Comparison of ENCODE assay signal across 9 mouse cellular contexts in the genomic region with DNA sequence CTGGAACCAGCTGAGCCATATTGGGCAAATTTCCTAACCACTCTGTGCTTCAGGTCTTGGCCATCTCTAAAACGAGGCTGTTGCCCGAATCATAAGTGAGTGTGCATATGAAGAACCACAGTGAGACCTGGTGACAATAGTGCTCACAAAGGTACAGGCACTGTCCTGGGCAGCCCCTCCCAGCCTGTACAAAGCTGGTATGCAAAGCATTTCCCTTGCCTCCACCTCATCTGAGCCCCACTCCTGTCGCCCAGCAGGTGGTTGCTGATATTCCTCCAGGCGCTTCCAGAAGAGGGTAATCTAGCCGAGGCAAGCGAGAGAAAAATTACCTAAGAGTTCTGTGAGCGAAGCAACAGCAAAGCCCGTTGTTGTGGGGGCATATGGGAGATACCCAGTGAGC. TPM values are rescaled to one million over a fixed set of nuclear protein-coding genes. Genes with fewer than 3 reads are reported as not detected.
A peak's percentile ranks its signal among the peaks of the same experiment; 100 is the strongest.
DNase-seq lines count a peak whose midpoint lies in the region; ATAC-seq and TF ChIP-seq lines count a peak whose summit lies in the region.
"Had no signal": no experiment of that assay in that cellular context is flagged by ENCODE, and none has a peak within 500 bp of the region (broad histone marks: within the 10 kb centered on the region; RNA-seq: fewer than 3 reads in every experiment).

No protein-coding gene starts in this region.

- no peak overlapping the region for H3K4me3 ChIP-seq in heart, embryonic 14.5 days (ENCODE audit: control insufficient read depth in 1 of 2, insufficient read depth in 1 of 2, low read depth in 1 of 2, low read length in 2 of 2)
- H3K4me3 ChIP-seq in liver, adult 2 months (ENCODE audit: insufficient read depth, low read depth, low read length), result no peak overlapping the region
- H3K4me3 ChIP-seq in midbrain, embryonic 15.5 days, result no peak overlapping the region

- ATAC-seq in heart, embryonic 14.5 days (ENCODE audit: insufficient number of reproducible peaks, insufficient read depth, low FRiP score, low read depth), result no peak
- no peak for ATAC-seq in midbrain, embryonic 15.5 days (replicated peaks)

- no peak for DNase-seq in heart, adult 8-10 months (ENCODE audit: low spot score)
- peak; percentile 29 to 37 for DNase-seq in B cell, adult 2 months
- peak; percentile 21 for DNase-seq in embryo, embryonic 11 days
- DNase-seq in liver, adult 2 months (ENCODE audit: extremely low read depth, low read depth, low spot score), result no peak
- DNase-seq in thymus, postnatal 36 days, result no peak
- no peak for DNase-seq in MN1 (ENCODE audit: low spot score)
- DNase-seq: kidney, adult 11 months had no signal

- peak overlapping the region; percentile 26; the same call in 1 of the 2 replicates for H3K9ac ChIP-seq in heart, embryonic 14.5 days (ENCODE audit: low read length)
- H3K9ac ChIP-seq in liver, adult 2 months (ENCODE audit: low read depth, low read length), result no peak overlapping the region
- H3K9ac ChIP-seq in midbrain, embryonic 15.5 days, result no peak overlapping the region

- H3K27me3 ChIP-seq in heart, embryonic 14.5 days (ENCODE audit: control insufficient read depth, insufficient read depth, low read length), result no peaks in the 10 kb centered on the region
- no peaks in the 10 kb centered on the region for H3K27me3 ChIP-seq in liver, adult 2 months (ENCODE audit: control insufficient read depth, insufficient read depth, low read length)
- H3K27me3 ChIP-seq in midbrain, embryonic 15.5 days (replicated peaks), result no peaks in the 10 kb centered on the region

- H3K79me2 ChIP-seq in liver, adult 2 months (ENCODE audit: control insufficient read depth, insufficient read depth, low read length), result no peaks in the 10 kb centered on the region

- H3K27ac ChIP-seq in heart, embryonic 14.5 days (replicated peaks in 1 of 2; ENCODE audit: control insufficient read depth in 1 of 2, insufficient read depth in 1 of 2, low read depth in 2 of 2, low read length in 2 of 2), result peak overlapping the region; percentile 74 to 78
- peak overlapping the region; percentile 57 for H3K27ac ChIP-seq in liver, adult 2 months (replicated peaks; ENCODE audit: insufficient read depth, low read depth, low read length)
- no peak overlapping the region for H3K27ac ChIP-seq in midbrain, embryonic 15.5 days

- no peak for TF ChIP-seq CTCF in liver, adult 2 months (IDR thresholded peaks at IDR 0.05; ENCODE audit: low read depth, low read length)

- H3K4me1 ChIP-seq in heart, embryonic 14.5 days (ENCODE audit: control insufficient read depth in 2 of 2, insufficient read depth in 2 of 2, low read length in 2 of 2), result peaks cover 8 to 16% of the 10 kb centered on the region in 2 experiments
- peaks cover 7% of the 10 kb centered on the region for H3K4me1 ChIP-seq in liver, adult 2 months (ENCODE audit: control insufficient read depth, insufficient read depth, low read length)
- no peaks in the 10 kb centered on the region for H3K4me1 ChIP-seq in midbrain, embryonic 15.5 days

- WGBS in heart, embryonic 14.5 days, result 13% methylated on average over 8 of the region's 8 CpGs
- WGBS in liver, adult 2 months, result 75% methylated on average over 8 of the region's 8 CpGs
- WGBS in midbrain, embryonic 15.5 days, result 64% methylated on average over 8 of the region's 8 CpGs

- no peaks in the 10 kb centered on the region for H3K36me3 ChIP-seq in heart, embryonic 14.5 days (ENCODE audit: control insufficient read depth, insufficient read depth, low read length)
- H3K36me3 ChIP-seq in liver, adult 2 months (ENCODE audit: control insufficient read depth, insufficient read depth, low read length), result no peaks in the 10 kb centered on the region
- no peaks in the 10 kb centered on the region for H3K36me3 ChIP-seq in midbrain, embryonic 15.5 days (replicated peaks)

- TF ChIP-seq POLR2A in liver, adult 2 months (IDR thresholded peaks at IDR 0.05; ENCODE audit: extremely low read depth, insufficient read depth, low read length), result no peak

- H3K4me2 ChIP-seq in heart, embryonic 14.5 days (ENCODE audit: low read length), result peak overlapping the region; percentile 33
- no peak overlapping the region for H3K4me2 ChIP-seq in midbrain, embryonic 15.5 days

- no peaks in the 10 kb centered on the region for H3K9me3 ChIP-seq in heart, embryonic 14.5 days (ENCODE audit: control insufficient read depth, low read length)
- no peaks in the 10 kb centered on the region for H3K9me3 ChIP-seq in midbrain, embryonic 15.5 days

RNA-seq across cellular contexts. Expression of gene Zfp36l1, which starts 21.7 kb away (rescaled TPM):
- polyA plus RNA-seq in heart, embryonic 14.5 days (2014; fragmentation: Nextera tagmentation; extraction: Ambion mirVana), result 103 and 125 TPM in 2 replicates
- total RNA-seq in heart, adult 8-10 months (2022), result 100 to 1,000 TPM in 1 of 4 experiments, 10 to 100 TPM in 3; 65.0 to 103 (median 80.0) TPM
- 15.4 and 21.8 TPM in 2 replicates for total RNA-seq in liver, adult 2 months (2014; rRNA removed)
- polyA plus RNA-seq in liver, adult 2 months (2012; rRNA removed), result 125 and 162 TPM in 2 replicates
- 37.1 and 41.4 TPM in 2 replicates for polyA plus RNA-seq in midbrain, embryonic 15.5 days (2015; fragmentation: Nextera tagmentation; extraction: Ambion mirVana)

Comparison
In these comparisons a context has a peak if more than half of its experiments do, and no peak if none do; other contexts are left out.
1. DNase-seq: peak in B cell, adult 2 months (2 of 2) and embryo, embryonic 11 days (single experiment); none in heart, adult 8-10 months (single experiment), liver, adult 2 months (single experiment), thymus, postnatal 36 days (0 of 2) and MN1 (single experiment).